Mouse (Mus musculus) kidney, adult 2 months (tissue): Measurements from ENCODE around the gene Crybg1. TPM values are rescaled to one million over a fixed set of nuclear protein-coding genes. Genes with fewer than 3 reads are reported as not detected.

ENCODE experiments used
- DNase-seq: peaks from one replicate; pipeline ENCODE4 v3.0.0; 2021
- H3K27ac ChIP-seq: fragments of 200-500 bp; 2 replicates; pipeline ENCODE4 v1.5.1; 2012; ENCODE audit warnings: low read depth, low read length, control low read depth, inconsistent platforms; ENCODE audit not compliant: insufficient read depth
- H3K27me3 ChIP-seq: fragments of 200-500 bp; replicated peaks from 2 replicates; pipeline ENCODE4 v1.6.1; 2012; ENCODE audit warnings: mild to moderate bottlenecking, moderate library complexity, low read length, inconsistent platforms; ENCODE audit not compliant: control insufficient read depth, insufficient read depth
- H3K36me3 ChIP-seq: fragments of 200-500 bp; 2 replicates; pipeline ENCODE4 v1.6.1; 2012; ENCODE audit warnings: mild to moderate bottlenecking, moderate library complexity, low read length, inconsistent platforms; ENCODE audit not compliant: control insufficient read depth, insufficient read depth
- H3K4me1 ChIP-seq: fragments of 200-500 bp; 2 replicates; pipeline ENCODE4 v1.6.1; 2011; ENCODE audit warnings: low read length; ENCODE audit not compliant: control insufficient read depth, insufficient read depth
- H3K4me3 ChIP-seq: fragments of 200-500 bp; 2 replicates; pipeline ENCODE4 v1.5.1; 2011; ENCODE audit warnings: mild to moderate bottlenecking, low read depth, low read length, control low read depth; ENCODE audit not compliant: insufficient read depth
- CTCF ChIP-seq: fragments of 200-500 bp; conservative IDR thresholded peaks from 2 replicates; pipeline ENCODE4 v1.5.1; 2011; ENCODE audit warnings: low read depth, mild to moderate bottlenecking, control low read depth, low read length, moderate library complexity, mixed read lengths; ENCODE audit not compliant: insufficient read depth, insufficient read length
- POLR2A ChIP-seq: fragments of 200-500 bp; IDR thresholded peaks from one replicate; pipeline ENCODE4 v1.6.1; 2011; ENCODE audit warnings: low read depth, low read length, control low read depth
- WGBS: fragments of 180-500 bp; shearing (Covaris S2); methylation state at CpG from one replicate; pipeline ENCODE4 v1.1.7; 2018; 5-methylcytosine and 5-hydroxymethylcytosine counted together
- polyA plus RNA-seq: library from polyadenylated mRNA; depleted of rRNA; stranded (reverse); fragments of >200 nt; gene quantifications from 2 replicates; pipeline ENCODE4 v1.2.3, GENCODE M21; 2012

Crybg1 gene
- polyA plus RNA-seq, 1 experiment, result 4.5 TPM

DNA sequence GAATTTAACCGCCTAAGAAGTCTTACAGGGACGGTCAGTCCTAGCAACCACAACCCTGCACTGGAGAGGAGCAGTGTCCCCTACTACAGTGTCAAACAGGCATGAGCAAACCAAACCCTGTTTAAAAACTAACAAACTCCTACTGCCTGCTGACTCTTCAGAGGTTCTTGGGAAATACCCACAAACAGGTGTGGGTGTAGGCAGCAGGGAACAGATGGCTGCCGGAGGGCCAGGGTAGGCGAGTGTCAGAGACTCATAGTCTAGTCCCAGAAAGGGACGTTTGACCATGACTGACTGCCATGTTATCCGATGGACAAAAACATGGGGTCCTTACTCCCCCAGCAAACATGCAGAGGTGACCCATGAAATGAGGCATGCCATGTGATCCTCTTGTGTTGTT is 97.7 kb downstream of the Crybg1 start:
- H3K27ac ChIP-seq, result no peak overlapping the region
- no peaks in the 10 kb centered on the region for H3K36me3 ChIP-seq
- TF ChIP-seq POLR2A, result no peak
- no peak for TF ChIP-seq CTCF
- no peak for DNase-seq
- no peak overlapping the region for H3K4me3 ChIP-seq
- WGBS, result 91% methylated on average over 6 of the region's 6 CpGs
- H3K27me3 ChIP-seq, result no peaks in the 10 kb centered on the region
- H3K4me1 ChIP-seq, result no peaks in the 10 kb centered on the region

DNA sequence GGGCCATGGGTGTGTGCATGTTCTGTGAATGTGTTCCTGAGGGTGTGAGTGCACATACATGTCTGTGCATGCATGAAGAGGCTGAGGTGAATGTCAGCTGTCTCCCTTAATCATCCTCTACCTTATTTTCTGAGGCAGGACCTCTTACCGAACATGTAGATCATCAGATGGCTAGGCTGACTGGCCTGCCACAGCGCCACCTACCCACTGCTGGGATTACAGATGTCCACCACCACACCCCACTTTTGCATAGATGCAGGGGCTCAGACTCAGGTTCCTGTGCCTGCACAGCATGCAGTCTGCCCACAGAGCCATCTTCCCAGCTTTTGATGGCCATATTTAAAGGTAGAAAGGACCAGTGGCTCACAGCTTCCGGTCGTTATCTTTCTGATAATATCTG is 103.9 kb downstream of the Crybg1 start:
- 64% methylated on average over 4 of the region's 4 CpGs for WGBS
- H3K27ac ChIP-seq, result no peak overlapping the region
- no peaks in the 10 kb centered on the region for H3K4me1 ChIP-seq
- no peaks in the 10 kb centered on the region for H3K27me3 ChIP-seq
- peak; percentile 9 for DNase-seq
- H3K36me3 ChIP-seq, result no peaks in the 10 kb centered on the region
- H3K4me3 ChIP-seq, result no peak overlapping the region
- no peak for TF ChIP-seq POLR2A
- peak; percentile 64 for TF ChIP-seq CTCF

DNA sequence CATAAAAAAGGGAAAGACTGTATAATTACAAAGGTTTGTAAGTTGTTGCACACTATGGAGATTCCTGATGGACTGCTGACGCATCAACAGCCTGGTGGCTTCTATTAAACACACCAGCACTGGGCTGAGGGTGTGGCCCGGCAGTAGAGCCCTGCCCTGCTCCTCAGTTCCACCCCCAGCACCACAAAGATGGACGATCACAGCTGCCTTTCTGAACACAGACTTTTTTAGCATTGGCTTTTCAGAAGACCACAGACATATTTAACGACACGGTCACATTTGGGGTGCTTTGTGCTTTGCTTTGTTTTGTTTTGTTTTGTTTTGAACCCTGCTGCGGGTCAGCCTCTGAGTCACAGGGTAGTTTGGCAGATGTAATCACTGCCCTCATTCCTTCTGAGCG is 105.0 kb downstream of the Crybg1 start:
- TF ChIP-seq POLR2A (no peak), CTCF (no peak)
- H3K4me1 ChIP-seq, result no peaks in the 10 kb centered on the region
- H3K27me3 ChIP-seq, result no peaks in the 10 kb centered on the region
- no peak overlapping the region for H3K27ac ChIP-seq
- no peak for DNase-seq
- WGBS, result 62% methylated on average over 7 of the region's 7 CpGs
- no peaks in the 10 kb centered on the region for H3K36me3 ChIP-seq
- no peak overlapping the region for H3K4me3 ChIP-seq

DNA sequence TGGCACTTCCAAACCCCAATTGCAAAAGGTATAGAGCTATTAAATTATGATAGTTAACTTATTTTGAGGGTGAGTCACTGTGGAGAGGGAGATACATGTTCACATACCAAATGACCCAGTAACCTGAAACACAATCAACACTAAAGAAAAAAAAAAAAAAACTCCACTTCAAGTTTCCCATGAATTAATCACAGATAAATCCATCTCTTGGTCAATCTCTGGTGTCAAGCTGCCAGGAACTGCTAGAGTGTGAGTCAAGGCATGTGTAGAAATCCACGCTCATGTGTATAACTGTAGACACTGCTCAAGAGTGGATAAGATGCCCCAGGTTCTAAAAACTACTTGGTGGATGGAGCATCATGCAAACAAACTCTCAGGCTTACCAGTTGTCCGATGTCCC is 109.5 kb downstream of the Crybg1 start:
- Histone ChIP-seq H3K36me3 (no peaks in the 10 kb centered on the region), H3K27me3 (no peaks in the 10 kb centered on the region; the same call in 1 of the 2 replicates), H3K4me3 (no peak overlapping the region), H3K4me1 (no peaks in the 10 kb centered on the region), H3K27ac (no peak overlapping the region)
- WGBS, result 92% methylated on average over 2 of the region's 2 CpGs
- TF ChIP-seq POLR2A, result no peak
- no peak for TF ChIP-seq CTCF
- no peak for DNase-seq

DNA sequence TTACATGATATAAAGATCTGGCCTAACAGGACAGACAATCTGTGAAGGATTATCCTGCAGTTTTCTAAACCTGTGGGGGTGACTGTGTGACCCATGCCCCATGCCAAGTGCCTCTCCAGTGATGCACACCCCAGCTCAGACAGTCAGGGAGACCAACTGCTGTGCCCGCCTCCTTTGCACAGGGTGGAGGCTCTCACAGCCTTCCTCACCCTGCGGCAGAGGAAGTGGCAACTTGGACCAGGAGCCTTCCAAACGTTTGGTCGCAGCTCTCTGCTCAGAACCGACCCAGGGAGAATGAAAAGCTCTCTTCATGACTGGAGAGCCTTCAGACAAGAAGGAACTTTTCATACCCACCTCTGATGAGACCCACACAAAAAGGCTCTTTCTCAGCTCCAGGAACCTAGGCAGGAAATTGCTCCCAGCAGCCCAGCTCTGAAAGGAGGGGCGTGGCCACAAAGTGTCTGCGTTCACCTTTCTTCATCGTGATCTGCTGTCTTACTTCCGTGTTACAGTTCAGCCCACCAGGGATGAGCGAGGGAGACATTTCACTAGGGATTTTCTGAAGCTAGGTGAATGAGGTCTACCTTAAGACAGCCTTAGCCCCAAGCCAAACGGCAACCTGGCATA is 110.6 kb downstream of the Crybg1 start:
- 30% methylated on average over 11 of the region's 11 CpGs for WGBS
- DNase-seq, result no peak
- TF ChIP-seq CTCF (no peak), POLR2A (no peak)

DNA sequence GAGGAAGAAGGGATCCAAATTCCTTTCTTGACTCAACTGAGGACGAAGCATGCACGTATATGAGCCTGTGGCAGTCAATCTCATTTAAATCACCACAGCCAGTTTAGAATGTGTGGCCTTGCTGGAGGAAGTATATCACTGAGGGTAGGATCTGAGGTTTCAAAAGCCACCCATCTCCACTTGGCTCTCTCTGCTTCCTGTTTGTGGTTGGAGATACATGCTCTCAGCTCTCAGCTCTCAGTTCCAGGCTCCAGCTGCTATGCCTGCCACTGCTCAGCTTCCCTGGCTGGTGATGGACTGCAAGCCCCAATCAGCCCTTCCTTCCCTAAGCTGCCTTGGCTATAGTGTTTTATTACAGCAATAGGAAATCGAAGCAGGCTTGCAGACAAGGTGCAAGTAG is 119.1 kb downstream of the Crybg1 start:
- TF ChIP-seq CTCF, result no peak
- TF ChIP-seq POLR2A, result no peak
- 66% methylated on average over 3 of the region's 3 CpGs for WGBS
- H3K4me3 ChIP-seq, result no peak overlapping the region
- no peak for DNase-seq
- H3K36me3 ChIP-seq, result no peaks in the 10 kb centered on the region
- H3K27ac ChIP-seq, result no peak overlapping the region
- H3K27me3 ChIP-seq, result no peaks in the 10 kb centered on the region
- no peaks in the 10 kb centered on the region for H3K4me1 ChIP-seq

More for the DNA sequence above, 110.6 kb downstream of the Crybg1 start:
- Histone ChIP-seq H3K4me3 (no peak overlapping the region), H3K4me1 (no peaks in the 10 kb centered on the region), H3K27me3 (no peaks in the 10 kb centered on the region; the same call in 1 of the 2 replicates), H3K27ac (no peak overlapping the region), H3K36me3 (no peaks in the 10 kb centered on the region)

DNA sequence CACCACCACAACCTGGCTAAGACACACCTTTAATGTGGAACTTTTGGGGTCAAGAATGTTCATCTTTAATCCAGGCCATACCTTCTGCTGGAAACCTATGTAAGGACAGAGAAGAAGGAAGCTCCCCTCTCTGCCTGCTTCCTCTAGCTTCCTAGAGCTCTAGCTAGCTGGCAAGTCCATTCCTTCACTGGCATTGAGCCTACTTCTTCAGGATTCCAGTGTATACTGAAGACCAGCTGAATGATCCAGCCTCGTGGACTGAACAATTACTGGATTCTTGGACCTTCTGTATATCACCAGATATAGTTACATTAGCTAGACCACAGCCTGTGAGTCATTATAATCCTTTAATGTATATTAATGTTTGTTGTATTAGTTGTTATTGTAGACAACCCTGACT is 121.4 kb downstream of the Crybg1 start:
- WGBS, result 63% methylated on average over 1 of the region's 1 CpGs
- no peak for DNase-seq
- TF ChIP-seq POLR2A, result no peak
- TF ChIP-seq CTCF, result no peak

More for the DNA sequence above, 121.4 kb downstream of the Crybg1 start:
- Histone ChIP-seq H3K36me3 (no peaks in the 10 kb centered on the region), H3K4me3 (no peak overlapping the region), H3K27me3 (no peaks in the 10 kb centered on the region), H3K27ac (no peak overlapping the region), H3K4me1 (no peaks in the 10 kb centered on the region)
